Mouse (Mus musculus) neural tube, embryonic 15.5 days (tissue): ENCODE results near the gene Slc13a5. TPM values are rescaled to one million over a fixed set of nuclear protein-coding genes. Genes with fewer than 3 reads are reported as not detected.

Source experiments
- ATAC-seq: fragments of 200-750 bp; cut with Nextera tagmentation; 2 replicates; pipeline ENCODE4 v1.8.0; 2017; ENCODE audit warnings: mild to moderate bottlenecking, moderate TSS enrichment, moderate library complexity; ENCODE audit not compliant: low FRiP score
- H3K27ac ChIP-seq: fragments of 300-500 bp; sonication (generic); replicated peaks from 2 replicates; pipeline ENCODE4 v1.5.1; 2015; ENCODE audit warnings: mild to moderate bottlenecking, inconsistent platforms
- H3K27me3 ChIP-seq: fragments of 300-500 bp; sonication (generic); replicated peaks from 2 replicates; pipeline ENCODE4 v1.6.1; 2015; ENCODE audit warnings: inconsistent platforms
- H3K36me3 ChIP-seq: fragments of 300-500 bp; sonication (generic); 2 replicates; pipeline ENCODE4 v1.6.1; 2015; ENCODE audit warnings: inconsistent platforms
- H3K4me1 ChIP-seq: fragments of 300-500 bp; sonication (generic); 2 replicates; pipeline ENCODE4 v1.6.1; 2015; ENCODE audit warnings: inconsistent platforms
- H3K4me2 ChIP-seq: fragments of 300-500 bp; sonication (generic); 2 replicates; pipeline ENCODE4 v1.6.1; 2015; ENCODE audit warnings: inconsistent platforms, mild to moderate bottlenecking, moderate library complexity
- H3K4me3 ChIP-seq: fragments of 300-500 bp; sonication (generic); replicated peaks from 2 replicates; pipeline ENCODE4 v1.5.1; 2015; ENCODE audit warnings: mild to moderate bottlenecking, inconsistent platforms
- H3K9ac ChIP-seq: fragments of 300-500 bp; sonication (generic); replicated peaks from 2 replicates; pipeline ENCODE4 v1.6.1; 2015; ENCODE audit warnings: mild to moderate bottlenecking, inconsistent platforms
- H3K9me3 ChIP-seq: fragments of 300-500 bp; sonication (generic); replicated peaks from 2 replicates; pipeline ENCODE4 v1.6.1; 2016; ENCODE audit warnings: inconsistent platforms
- WGBS: fragments of 180-500 bp; shearing (Covaris S2); methylation state at CpG from one replicate; pipeline ENCODE4 v1.1.7; 2015; ENCODE audit warnings: mixed read lengths; 5-methylcytosine and 5-hydroxymethylcytosine counted together
- polyA plus RNA-seq: library from polyadenylated mRNA; unstranded; fragments of >200 nt; fragmentation: Nextera tagmentation; extraction: Ambion mirVana; gene quantifications from 2 replicates; pipeline ENCODE4 v1.2.1, GENCODE M21; 2015

Gene Slc13a5
- polyA plus RNA-seq, 1 experiment from 2014 or later, result 1.8 TPM

DNA sequence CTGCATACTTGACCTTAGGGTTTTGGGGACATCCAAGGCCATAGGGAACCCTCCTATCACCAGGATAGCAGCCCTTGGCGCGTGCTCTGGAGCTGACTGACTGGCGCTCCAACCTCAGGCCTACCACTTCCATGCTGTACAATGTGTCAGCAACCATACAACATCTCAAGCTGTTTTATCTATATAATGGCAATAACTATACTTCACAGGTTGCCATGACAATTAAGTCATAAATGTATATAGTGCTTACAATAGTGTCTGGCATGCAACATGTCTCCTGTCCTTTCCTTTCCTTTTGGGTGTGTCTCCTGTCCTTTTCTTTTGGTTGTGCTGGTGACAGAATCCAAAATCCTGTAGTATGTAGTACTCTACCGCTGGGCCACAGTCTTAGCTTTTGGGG is 11.4 kb downstream of the Slc13a5 start:
- Histone ChIP-seq H3K27ac (no peak overlapping the region), H3K4me1 (no peaks in the 10 kb centered on the region), H3K4me3 (no peak overlapping the region), H3K9me3 (no peaks in the 10 kb centered on the region), H3K36me3 (no peaks in the 10 kb centered on the region), H3K9ac (no peak overlapping the region), H3K27me3 (0 out of 2 replicates have a peak, but pooled peaks cover under 1% of the 10 kb centered on the region), H3K4me2 (no peak overlapping the region)
- ATAC-seq, result no peak
- 96% methylated on average over 4 of the region's 4 CpGs for WGBS

GRCm38 (mm10) chr11:72245196-72245753 is 21.7 kb downstream of the Slc13a5 start:
- no peak overlapping the region for H3K4me2 ChIP-seq
- H3K36me3 ChIP-seq, result no peaks in the 10 kb centered on the region
- H3K9ac ChIP-seq, result no peak overlapping the region
- no peak for ATAC-seq
- H3K27ac ChIP-seq, result no peak overlapping the region
- 84% methylated on average over 8 of the region's 8 CpGs for WGBS
- no peaks in the 10 kb centered on the region for H3K27me3 ChIP-seq
- no peaks in the 10 kb centered on the region for H3K4me1 ChIP-seq
- H3K9me3 ChIP-seq, result no peaks in the 10 kb centered on the region
- no peak overlapping the region for H3K4me3 ChIP-seq

DNA sequence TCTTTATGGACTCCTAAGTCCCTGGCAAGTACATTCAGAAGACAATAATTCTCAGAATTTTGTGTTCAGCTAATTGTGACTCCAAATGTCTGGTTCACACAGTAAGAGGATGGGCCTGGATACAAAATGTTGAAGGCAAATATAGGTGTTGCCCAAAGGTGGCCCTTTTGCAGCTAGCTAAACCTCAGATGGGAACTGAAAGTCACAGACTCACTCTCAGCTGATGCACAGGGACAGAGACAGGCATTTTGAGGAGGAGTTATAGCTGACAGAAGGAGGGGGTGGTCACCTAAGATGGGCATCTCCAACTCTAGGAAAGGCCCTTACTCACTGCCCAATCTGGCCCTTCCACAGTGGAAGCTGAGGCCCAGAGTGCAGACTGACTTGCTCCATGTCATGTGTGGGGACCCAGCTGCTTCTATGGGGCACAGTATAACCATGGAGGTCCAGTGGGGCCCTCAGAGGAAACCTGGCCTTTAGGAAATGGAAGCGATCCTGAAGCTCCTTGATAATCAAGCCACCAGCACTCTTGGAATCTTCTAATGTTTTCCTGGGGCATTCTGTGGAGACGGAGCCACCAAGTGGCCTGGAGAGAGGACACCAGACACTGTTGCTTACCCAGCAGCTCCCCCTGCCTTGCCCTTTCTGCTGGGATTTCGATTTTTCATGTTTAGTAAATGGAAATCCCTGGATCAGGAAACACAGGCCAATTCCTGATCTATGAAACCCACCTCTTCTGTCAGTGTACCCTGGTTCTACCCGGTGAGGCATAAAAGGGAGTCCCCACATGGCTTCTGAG is 26.8 kb downstream of the Slc13a5 start:
- ATAC-seq, result no peak
- Histone ChIP-seq H3K9ac (no peak overlapping the region), H3K4me1 (no peaks in the 10 kb centered on the region), H3K36me3 (no peaks in the 10 kb centered on the region), H3K27me3 (no peaks in the 10 kb centered on the region), H3K4me3 (no peak overlapping the region), H3K27ac (no peak overlapping the region), H3K9me3 (no peaks in the 10 kb centered on the region), H3K4me2 (no peak overlapping the region)
- WGBS, result 79% methylated on average over 4 of the region's 4 CpGs

GRCm38 (mm10) chr11:72234013-72234412 is 33.0 kb downstream of the Slc13a5 start:
- Histone ChIP-seq H3K36me3 (no peaks in the 10 kb centered on the region), H3K27ac (no peak overlapping the region), H3K27me3 (no peaks in the 10 kb centered on the region), H3K9me3 (no peaks in the 10 kb centered on the region), H3K4me3 (no peak overlapping the region), H3K4me2 (no peak overlapping the region), H3K9ac (no peak overlapping the region), H3K4me1 (no peaks in the 10 kb centered on the region)
- WGBS, result 64% methylated on average over 5 of the region's 5 CpGs
- ATAC-seq, result no peak

DNA sequence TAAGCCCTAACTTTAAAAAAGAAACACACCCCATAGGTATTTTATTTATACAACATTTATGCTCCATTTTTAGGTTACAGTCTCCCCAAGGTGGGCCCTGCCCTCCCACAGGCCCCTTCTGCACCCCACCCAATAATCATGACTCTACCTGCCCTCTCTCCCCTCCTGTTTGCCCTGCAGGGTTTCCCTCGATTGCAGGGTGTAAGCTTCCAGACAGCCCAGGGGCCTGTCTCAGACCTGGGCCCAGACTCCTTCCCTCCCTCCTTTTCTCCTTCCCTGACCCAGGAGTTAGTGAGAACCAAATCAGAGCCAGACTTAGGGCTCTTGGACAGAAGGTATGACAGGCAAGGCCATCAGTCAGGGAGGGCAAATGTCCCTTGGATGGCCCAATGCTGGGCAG is 34.0 kb downstream of the Slc13a5 start:
- Histone ChIP-seq H3K27me3 (no peaks in the 10 kb centered on the region), H3K4me2 (no peak overlapping the region), H3K4me3 (no peak overlapping the region), H3K27ac (no peak overlapping the region), H3K9me3 (no peaks in the 10 kb centered on the region), H3K36me3 (no peaks in the 10 kb centered on the region), H3K9ac (no peak overlapping the region), H3K4me1 (no peaks in the 10 kb centered on the region)
- 71% methylated on average over 1 of the region's 1 CpGs for WGBS
- no peak for ATAC-seq

- H3K4me2 ChIP-seq, result no peak overlapping the region
- H3K4me1 ChIP-seq, result no peaks in the 10 kb centered on the region
- no peaks in the 10 kb centered on the region for H3K9me3 ChIP-seq
- no peak overlapping the region for H3K27ac ChIP-seq
- H3K9ac ChIP-seq, result no peak overlapping the region
- no peak for ATAC-seq
- no peaks in the 10 kb centered on the region for H3K36me3 ChIP-seq
- H3K27me3 ChIP-seq, result no peaks in the 10 kb centered on the region
- H3K4me3 ChIP-seq, result no peak overlapping the region
- 83% methylated on average over 7 of the region's 7 CpGs for WGBS
Observed at GRCm38 (mm10) chr11:72232068-72232467, 35.0 kb downstream of the Slc13a5 start.

DNA sequence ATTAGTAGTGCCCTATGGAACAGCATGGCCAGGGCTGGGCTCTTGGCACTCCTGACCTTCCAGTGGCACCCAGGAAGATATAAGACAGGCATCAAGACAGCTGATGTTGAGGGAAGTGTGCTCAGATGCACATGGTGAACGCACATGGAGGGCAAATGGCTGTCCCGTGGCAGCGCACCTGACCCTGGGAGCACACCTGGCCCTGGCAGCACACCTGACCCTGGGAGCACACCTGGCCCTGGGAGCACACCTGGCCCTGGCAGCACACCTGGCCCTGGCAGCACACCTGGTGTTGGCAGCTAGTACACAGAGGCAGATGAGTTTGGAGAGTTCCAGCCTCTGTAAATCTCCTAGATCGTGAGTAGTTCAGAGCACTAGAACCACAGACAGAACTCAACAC is 38.5 kb downstream of the Slc13a5 start:
- no peak overlapping the region for H3K4me2 ChIP-seq
- H3K9me3 ChIP-seq, result no peaks in the 10 kb centered on the region
- H3K4me3 ChIP-seq, result no peak overlapping the region
- 95% methylated on average over 4 of the region's 4 CpGs for WGBS
- H3K27ac ChIP-seq, result no peak overlapping the region
- no peak for ATAC-seq
- no peak overlapping the region for H3K9ac ChIP-seq
- no peaks in the 10 kb centered on the region for H3K27me3 ChIP-seq
- no peaks in the 10 kb centered on the region for H3K36me3 ChIP-seq
- peaks cover 14% of the 10 kb centered on the region; the same call in 1 of the 2 replicates for H3K4me1 ChIP-seq

DNA sequence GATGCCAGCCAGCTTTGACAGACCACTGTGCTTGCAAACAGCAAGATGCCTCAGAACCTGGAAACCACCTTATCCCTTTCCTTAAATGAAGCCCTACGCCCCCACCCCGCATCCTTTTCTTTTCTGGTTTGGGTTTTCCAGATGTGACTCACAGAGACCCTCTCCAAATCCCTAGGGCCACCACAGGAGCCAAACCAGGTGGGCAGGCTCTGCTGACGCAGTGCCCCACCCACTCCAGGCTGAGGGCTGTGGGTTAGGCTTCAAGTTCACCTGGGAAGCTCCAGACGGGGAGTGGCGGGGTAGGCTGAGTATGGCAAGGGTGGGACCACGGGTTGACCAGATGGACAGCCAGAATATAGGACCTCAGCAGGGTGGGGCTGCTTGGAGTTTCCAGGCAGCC is 40.1 kb downstream of the Slc13a5 start:
- H3K36me3 ChIP-seq, result no peaks in the 10 kb centered on the region
- peaks cover 14% of the 10 kb centered on the region; the same call in 1 of the 2 replicates for H3K4me1 ChIP-seq
- no peak overlapping the region for H3K27ac ChIP-seq
- 91% methylated on average over 6 of the region's 6 CpGs for WGBS
- no peaks in the 10 kb centered on the region for H3K9me3 ChIP-seq
- H3K4me2 ChIP-seq, result no peak overlapping the region
- H3K4me3 ChIP-seq, result no peak overlapping the region
- no peak for ATAC-seq
- H3K9ac ChIP-seq, result no peak overlapping the region
- no peaks in the 10 kb centered on the region for H3K27me3 ChIP-seq

DNA sequence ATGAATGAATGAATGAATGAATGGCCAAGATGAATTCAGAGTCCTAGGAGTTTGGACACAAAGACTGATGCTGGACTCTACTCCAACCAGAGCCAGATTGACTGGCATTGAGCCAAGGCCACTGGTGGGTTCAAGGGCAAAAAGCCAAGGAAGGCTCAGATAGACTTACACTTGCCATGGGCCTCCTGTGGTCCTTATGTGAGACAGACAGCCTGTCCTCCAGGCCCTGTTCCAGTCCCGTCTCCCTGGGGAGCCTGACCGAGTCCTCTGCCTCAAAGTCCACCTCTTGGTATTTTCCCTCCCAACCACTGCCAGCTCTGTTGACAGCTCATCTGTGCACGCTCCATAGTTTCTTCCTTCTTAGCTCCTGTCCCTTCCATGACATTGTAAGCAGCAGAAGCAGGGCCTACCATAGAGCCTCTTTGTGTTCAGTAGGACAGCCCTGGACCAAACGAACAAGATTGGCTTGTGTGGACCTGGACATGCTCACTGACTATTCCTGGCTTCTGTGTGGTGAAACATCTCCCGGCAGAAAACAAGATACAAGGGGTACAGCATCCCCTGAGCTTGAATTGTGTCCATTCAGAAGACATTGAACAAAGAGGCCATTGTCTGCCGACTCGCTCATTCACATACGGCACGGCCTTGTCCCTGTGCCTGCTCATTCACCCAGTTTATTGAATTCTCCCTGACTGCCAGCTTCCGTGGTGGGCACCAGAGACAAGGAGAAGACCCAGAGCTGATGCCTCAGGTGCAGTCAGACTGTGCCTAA is 40.8 kb downstream of the Slc13a5 start:
- Histone ChIP-seq H3K4me3 (no peak overlapping the region), H3K4me2 (no peak overlapping the region), H3K9ac (no peak overlapping the region), H3K9me3 (no peaks in the 10 kb centered on the region), H3K36me3 (no peaks in the 10 kb centered on the region), H3K27me3 (no peaks in the 10 kb centered on the region), H3K27ac (no peak overlapping the region), H3K4me1 (peaks cover 14% of the 10 kb centered on the region; the same call in 1 of the 2 replicates)
- ATAC-seq, result no peak
- 42% methylated on average over 10 of the region's 10 CpGs for WGBS

DNA sequence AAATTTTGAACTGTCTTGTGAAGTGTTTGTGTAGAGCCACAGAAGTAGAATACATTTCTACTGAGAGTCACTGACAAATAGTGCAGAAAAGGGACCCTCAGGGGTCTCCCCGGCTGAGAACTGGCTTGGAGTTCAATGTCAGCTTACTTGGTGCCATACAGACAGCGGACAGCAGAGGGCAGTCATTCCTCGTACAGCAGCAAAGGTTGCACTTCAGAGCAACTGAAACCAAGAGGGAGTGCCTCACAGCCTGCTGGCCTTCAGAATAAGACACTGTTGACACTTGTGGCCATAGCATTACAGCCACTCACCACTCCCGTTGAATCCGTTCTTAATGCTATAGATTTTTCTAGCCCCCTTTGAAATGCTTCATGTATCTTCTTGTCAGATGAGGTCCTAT is 42.2 kb downstream of the Slc13a5 start:
- Histone ChIP-seq H3K4me2 (no peak overlapping the region), H3K27me3 (no peaks in the 10 kb centered on the region), H3K4me3 (no peak overlapping the region), H3K9ac (no peak overlapping the region), H3K36me3 (no peaks in the 10 kb centered on the region), H3K9me3 (no peaks in the 10 kb centered on the region), H3K4me1 (peaks cover 14% of the 10 kb centered on the region; the same call in 1 of the 2 replicates), H3K27ac (no peak overlapping the region)
- WGBS, result 15% methylated on average over 5 of the region's 5 CpGs
- ATAC-seq, result 0 out of 2 replicates have a peak, but pooled peaks have one; percentile 45

DNA sequence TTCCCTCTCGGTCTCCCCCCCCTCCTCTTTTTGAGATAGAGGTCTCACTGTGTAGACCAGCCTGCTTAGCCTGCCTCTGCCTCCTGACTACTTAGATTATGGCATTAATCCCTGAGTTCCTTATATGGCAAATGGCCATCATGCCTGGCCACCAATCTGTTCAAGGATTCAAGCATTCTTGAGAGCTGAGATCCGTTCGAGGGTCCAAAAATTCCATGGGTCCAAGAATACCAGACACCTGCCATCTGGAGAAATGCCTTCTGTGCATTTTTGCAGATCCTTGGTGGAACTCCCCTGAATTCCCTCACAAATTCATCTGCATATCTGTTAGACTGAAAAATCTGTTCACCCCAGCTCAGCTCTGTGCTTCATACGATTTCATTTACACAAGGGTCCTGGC is 43.6 kb downstream of the Slc13a5 start:
- whole genome bisulfite sequencing, result 83% methylated on average over 4 of the region's 4 CpGs
- ATAC-seq, result no peak
- Histone ChIP-seq H3K4me2 (no peak overlapping the region), H3K4me1 (peaks cover 14% of the 10 kb centered on the region; the same call in 1 of the 2 replicates), H3K27ac (no peak overlapping the region), H3K27me3 (no peaks in the 10 kb centered on the region), H3K36me3 (peaks cover 5% of the 10 kb centered on the region; the same call in 1 of the 2 replicates), H3K9ac (no peak overlapping the region), H3K9me3 (no peaks in the 10 kb centered on the region), H3K4me3 (no peak overlapping the region)
